Mouse (Mus musculus): ENCODE data around the gene Sdk1.
A peak's percentile ranks its signal among the peaks of the same experiment; 100 is the strongest.
"Not testable (repeated sequence)": the region's sequence is repeated elsewhere in the genome, so short reads cannot be mapped to it uniquely, and the experiment has no call there.

Gene Sdk1

GRCm38 (mm10) chr5:141636406-141636805, 395.1 kb downstream of the Sdk1 start:
- no peak for DNase-seq (ENCODE audit: inconsistent ontology term)

- DNase-seq (ENCODE audit: inconsistent ontology term) = not testable (repeated sequence)
Observed at GRCm38 (mm10) chr5:141637054-141637453, 395.8 kb downstream of the Sdk1 start.

- no peak for DNase-seq (ENCODE audit: inconsistent ontology term)
Observed at GRCm38 (mm10) chr5:141645671-141646070, 404.4 kb downstream of the Sdk1 start.

GRCm38 (mm10) chr5:141646621-141647020, 405.3 kb downstream of the Sdk1 start:
- DNase-seq (ENCODE audit: inconsistent ontology term) = no peak

GRCm38 (mm10) chr5:141649831-141650375, 408.6 kb downstream of the Sdk1 start:
- DNase-seq (ENCODE audit: inconsistent ontology term) = no peak

- no peak for DNase-seq (ENCODE audit: inconsistent ontology term)
Observed at GRCm38 (mm10) chr5:141651690-141652377, 410.5 kb downstream of the Sdk1 start.

GRCm38 (mm10) chr5:141676371-141676770, 435.1 kb downstream of the Sdk1 start:
- DNase-seq (ENCODE audit: inconsistent ontology term) = no peak

GRCm38 (mm10) chr5:141677034-141677433, 435.7 kb downstream of the Sdk1 start:
- no peak for DNase-seq (ENCODE audit: inconsistent ontology term)

GRCm38 (mm10) chr5:141677841-141678240, 436.6 kb downstream of the Sdk1 start:
- DNase-seq (ENCODE audit: inconsistent ontology term) = no peak

GRCm38 (mm10) chr5:141686876-141687420, 445.7 kb downstream of the Sdk1 start:
- no peak for DNase-seq (ENCODE audit: inconsistent ontology term)

- peak; percentile 78 for DNase-seq (ENCODE audit: inconsistent ontology term)
Observed at GRCm38 (mm10) chr5:141689442-141690105, 448.3 kb downstream of the Sdk1 start.

- peak; percentile 10 for DNase-seq (ENCODE audit: inconsistent ontology term)
Observed at GRCm38 (mm10) chr5:141691482-141691975, 450.2 kb downstream of the Sdk1 start.

- DNase-seq (ENCODE audit: inconsistent ontology term) = peak; percentile 82
Observed at GRCm38 (mm10) chr5:141693716-141694115, 452.4 kb downstream of the Sdk1 start.

- DNase-seq (ENCODE audit: inconsistent ontology term) = no peak
Observed at GRCm38 (mm10) chr5:141694901-141695300, 453.6 kb downstream of the Sdk1 start.

- no peak for DNase-seq (ENCODE audit: inconsistent ontology term)
Observed at GRCm38 (mm10) chr5:141698406-141698805, 457.1 kb downstream of the Sdk1 start.

GRCm38 (mm10) chr5:141720751-141721150, 479.5 kb downstream of the Sdk1 start:
- peak; percentile 79 for DNase-seq (ENCODE audit: inconsistent ontology term)

- DNase-seq (ENCODE audit: inconsistent ontology term) = no peak
Observed at GRCm38 (mm10) chr5:141727968-141728367, 486.7 kb downstream of the Sdk1 start.

- DNase-seq (ENCODE audit: inconsistent ontology term) = no peak
Observed at GRCm38 (mm10) chr5:141730006-141730405, 488.7 kb downstream of the Sdk1 start.

GRCm38 (mm10) chr5:141738725-141739124, 497.4 kb downstream of the Sdk1 start:
- no peak for DNase-seq (ENCODE audit: inconsistent ontology term)

- no peak for DNase-seq (ENCODE audit: inconsistent ontology term)
Observed at GRCm38 (mm10) chr5:141748793-141749192, 507.5 kb downstream of the Sdk1 start.

- DNase-seq (ENCODE audit: inconsistent ontology term) = peak; percentile 9
Observed at GRCm38 (mm10) chr5:141754278-141754677, 513.0 kb downstream of the Sdk1 start.

- no peak for DNase-seq (ENCODE audit: inconsistent ontology term)
Observed at GRCm38 (mm10) chr5:141758885-141759284, 517.6 kb downstream of the Sdk1 start.

- DNase-seq (ENCODE audit: inconsistent ontology term) = no peak
Observed at GRCm38 (mm10) chr5:141764111-141764510, 522.8 kb downstream of the Sdk1 start.

Data from Muller cell, postnatal 12 days (primary cell).